Mouse (Mus musculus) cortical plate, adult 2 months (tissue): ENCODE measurements around the gene Ecm2. TPM values are rescaled to one million over a fixed set of nuclear protein-coding genes. Genes with fewer than 3 reads are reported as not detected.

Experiments used
- H3K27ac ChIP-seq: fragments of 200-500 bp; 2 replicates; pipeline ENCODE4 v1.5.1; 2012; ENCODE audit warnings: low read length, control low read depth, inconsistent platforms; ENCODE audit not compliant: insufficient read depth
- H3K4me1 ChIP-seq: fragments of 200-500 bp; 2 replicates; pipeline ENCODE4 v1.6.1; 2011; ENCODE audit warnings: low read length; ENCODE audit not compliant: control insufficient read depth, insufficient read depth
- H3K4me3 ChIP-seq: fragments of 200-500 bp; 2 replicates; pipeline ENCODE4 v1.5.1; 2011; ENCODE audit warnings: mild to moderate bottlenecking, low read length, control low read depth; ENCODE audit not compliant: insufficient read depth
- CTCF ChIP-seq: fragments of 200-500 bp; IDR thresholded peaks from 2 replicates; pipeline ENCODE4 v1.5.1; 2011; ENCODE audit warnings: mild to moderate bottlenecking, control low read depth, low read length; ENCODE audit not compliant: insufficient read depth; ENCODE audit errors: extremely low read depth
- POLR2A ChIP-seq: fragments of 200-500 bp; IDR thresholded peaks from 2 replicates; pipeline ENCODE4 v1.6.1; 2011; ENCODE audit warnings: mild to moderate bottlenecking, low read length, control low read depth; ENCODE audit not compliant: insufficient read depth; ENCODE audit errors: extremely low read depth
- polyA plus RNA-seq: library from polyadenylated mRNA; depleted of rRNA; stranded (reverse); fragments of >200 nt; gene quantifications from 2 replicates; pipeline ENCODE4 v1.2.3, GENCODE M21; 2012

Gene Ecm2
- polyA plus RNA-seq, 1 experiment, result 3.8 TPM

- Histone ChIP-seq H3K27ac (no peak within 1 kb of the TSS; the same call in 1 of the 2 replicates), H3K4me1 (no peaks in the 10 kb centered on the region), H3K4me3 (no peak within 1 kb of the TSS)
- no peak for TF ChIP-seq POLR2A
- TF ChIP-seq CTCF, result no peak
Observed at GRCm38 (mm10) chr13:49492376-49493368, 11.9 kb upstream of the Ecm2 start, which contains the start of gene Tes3-ps. Tes3-ps (plus strand) TSS chr13:49493318.

GRCm38 (mm10) chr13:49505776-49506175 is 1.2 kb downstream of the Ecm2 start:
- Histone ChIP-seq H3K27ac (no peak overlapping the region), H3K4me1 (no peaks in the 10 kb centered on the region), H3K4me3 (no peak overlapping the region)
- TF ChIP-seq POLR2A, result no peak
- no peak for TF ChIP-seq CTCF

GRCm38 (mm10) chr13:49507176-49507575 is 2.6 kb downstream of the Ecm2 start:
- TF ChIP-seq CTCF, result no peak
- TF ChIP-seq POLR2A, result no peak

DNA sequence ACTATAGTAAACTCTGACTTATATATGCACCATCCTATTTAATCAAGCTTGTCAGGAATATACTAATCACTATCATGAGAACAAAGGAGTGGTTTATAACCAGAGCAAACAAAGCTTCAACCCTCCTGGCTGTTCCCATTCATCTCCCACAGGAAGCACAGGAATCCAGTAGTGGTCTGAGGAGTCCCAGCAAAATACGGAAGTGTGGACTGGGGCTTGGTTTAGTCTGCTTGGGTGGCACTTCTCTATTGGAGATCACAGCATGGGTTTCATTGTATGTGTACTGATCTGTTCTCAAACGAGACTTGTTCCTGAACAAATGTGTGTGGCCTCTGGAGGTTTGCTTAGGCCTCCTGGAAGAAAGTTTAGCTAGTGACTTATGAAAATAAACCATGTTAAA is 14.2 kb downstream of the Ecm2 start:
- Histone ChIP-seq H3K4me3 (no peak overlapping the region), H3K4me1 (no peaks in the 10 kb centered on the region), H3K27ac (no peak overlapping the region)
- TF ChIP-seq POLR2A (no peak), CTCF (no peak)

More at GRCm38 (mm10) chr13:49507176-49507575, 2.6 kb downstream of the Ecm2 start:
- Histone ChIP-seq H3K4me3 (no peak overlapping the region), H3K27ac (no peak overlapping the region), H3K4me1 (no peaks in the 10 kb centered on the region)

GRCm38 (mm10) chr13:49526235-49526634 is 21.6 kb downstream of the Ecm2 start:
- Histone ChIP-seq H3K4me3 (no peak overlapping the region), H3K27ac (no peak overlapping the region), H3K4me1 (no peaks in the 10 kb centered on the region)
- TF ChIP-seq POLR2A (no peak), CTCF (no peak)

DNA sequence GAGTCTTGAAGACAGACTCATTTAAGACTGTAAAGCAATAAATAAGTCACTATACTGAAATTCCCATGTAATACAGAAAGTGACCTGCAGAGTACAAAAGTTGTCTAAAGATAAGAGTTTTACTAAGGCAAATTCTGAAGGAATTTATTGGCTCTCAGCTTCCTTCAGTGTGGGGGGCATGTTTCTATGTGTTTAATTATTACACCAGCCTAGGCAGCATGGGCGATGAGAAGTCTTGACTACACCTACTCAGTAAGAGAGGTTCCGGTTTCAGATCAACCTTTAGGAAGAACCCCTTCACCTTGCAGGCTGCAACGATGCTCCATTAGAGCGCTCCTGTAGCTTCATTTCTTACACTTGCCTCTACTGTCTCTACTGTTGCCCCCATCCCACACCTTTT is 26.0 kb downstream of the Ecm2 start:
- H3K4me1 ChIP-seq, result no peaks in the 10 kb centered on the region
- TF ChIP-seq POLR2A, result no peak
- no peak for TF ChIP-seq CTCF
- no peak overlapping the region for H3K4me3 ChIP-seq
- H3K27ac ChIP-seq, result no peak overlapping the region

- Histone ChIP-seq H3K27ac (no peak overlapping the region), H3K4me3 (no peak overlapping the region), H3K4me1 (no peaks in the 10 kb centered on the region)
- TF ChIP-seq CTCF (no peak), POLR2A (no peak)
Observed at GRCm38 (mm10) chr13:49536946-49537345, 32.3 kb downstream of the Ecm2 start.

- H3K27ac ChIP-seq, result no peak overlapping the region
- TF ChIP-seq POLR2A (no peak), CTCF (no peak)
- H3K4me3 ChIP-seq, result no peak overlapping the region
- H3K4me1 ChIP-seq, result no peaks in the 10 kb centered on the region
Observed at GRCm38 (mm10) chr13:49538693-49539092, 34.1 kb downstream of the Ecm2 start.

DNA sequence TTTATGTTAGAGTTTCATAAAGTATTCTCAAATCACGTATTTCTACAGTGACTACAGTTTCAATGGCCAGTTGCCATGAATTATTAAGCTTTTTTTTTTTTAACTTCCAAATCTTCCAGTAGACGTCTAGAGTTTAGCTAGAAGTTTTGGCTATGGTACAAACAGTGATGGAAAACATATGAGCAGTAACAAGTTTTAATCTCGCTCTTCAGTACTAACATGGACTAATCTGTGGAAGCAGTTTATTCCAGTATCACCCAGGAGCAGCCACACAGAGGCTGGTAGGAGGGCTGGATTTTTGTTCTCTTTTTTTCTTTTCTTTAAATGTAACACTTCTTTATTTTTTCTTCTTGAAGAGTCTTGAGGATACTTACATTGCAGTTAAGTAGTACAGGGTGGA is 39.7 kb downstream of the Ecm2 start, which contains the start of gene Aspn:
Aspn (plus strand) TSS at position 165 of the 400 bp plus-strand sequence.
- H3K27ac ChIP-seq, result no peak within 1 kb of the TSS
- H3K4me3 ChIP-seq, result no peak within 1 kb of the TSS
- TF ChIP-seq POLR2A (no peak), CTCF (no peak)
- H3K4me1 ChIP-seq, result no peaks in the 10 kb centered on the region

- Histone ChIP-seq H3K4me1 (no peaks in the 10 kb centered on the region), H3K4me3 (no peak overlapping the region), H3K27ac (no peak overlapping the region)
- TF ChIP-seq CTCF (no peak), POLR2A (no peak)
Observed at GRCm38 (mm10) chr13:49545646-49546045, 41.0 kb downstream of the Ecm2 start.
